Mouse (Mus musculus): ENCODE data around the gene Ahnak. TPM values are rescaled to one million over a fixed set of nuclear protein-coding genes. Genes with fewer than 3 reads are reported as not detected.
A peak's percentile ranks its signal among the peaks of the same experiment; 100 is the strongest.
"Not testable (repeated sequence)": the region's sequence is repeated elsewhere in the genome, so short reads cannot be mapped to it uniquely, and the experiment has no call there.

The Ahnak gene
- polyA plus RNA-seq, 1 experiment from 2014 or later = 2.7 TPM

- 72% methylated on average over 14 of the region's 14 CpGs for WGBS
- Histone ChIP-seq H3K4me2 (ENCODE audit: low read depth, low read length) (peak overlapping the region; percentile 30; the same call in 1 of the 2 replicates), H3K9ac (replicated peaks; ENCODE audit: low read depth, low read length) (no peak overlapping the region)
Observed at GRCm38 (mm10) chr19:9081311-9082190, 92.5 kb downstream of the Ahnak start.

GRCm38 (mm10) chr19:9082191-9083009 lies 93.3 kb downstream of the Ahnak start:
- no peaks in the 10 kb centered on the region for H3K27me3 ChIP-seq (ENCODE audit: control insufficient read depth, insufficient read depth, low read length)
- H3K36me3 ChIP-seq (ENCODE audit: control insufficient read depth, insufficient read depth, low read length) = no peaks in the 10 kb centered on the region
- no peaks in the 10 kb centered on the region for H3K9me3 ChIP-seq (ENCODE audit: control insufficient read depth, low read length)
- H3K4me1 ChIP-seq (ENCODE audit: control insufficient read depth, insufficient read depth, low read length) = no peaks in the 10 kb centered on the region
- H3K4me2 ChIP-seq (ENCODE audit: low read depth, low read length) = peak overlapping the region; percentile 30
- no peak overlapping the region for H3K4me3 ChIP-seq (ENCODE audit: low read depth, low read length)
- no peak overlapping the region; the same call in 1 of the 2 replicates for H3K9ac ChIP-seq (replicated peaks; ENCODE audit: low read depth, low read length)
- H3K27ac ChIP-seq (ENCODE audit: low read depth, low read length) = no peak overlapping the region
- WGBS = 11% methylated on average over 23 of the region's 23 CpGs
- peak; percentile 95 for ATAC-seq (ENCODE audit: low read depth)

More at GRCm38 (mm10) chr19:9081311-9082190, 92.5 kb downstream of the Ahnak start:
- no peaks in the 10 kb centered on the region for H3K4me1 ChIP-seq (ENCODE audit: control insufficient read depth, insufficient read depth, low read length)
- H3K27me3 ChIP-seq (ENCODE audit: control insufficient read depth, insufficient read depth, low read length) = no peaks in the 10 kb centered on the region
- peak; percentile 38; the same call in 1 of the 2 replicates for ATAC-seq (ENCODE audit: low read depth)
- H3K9me3 ChIP-seq (ENCODE audit: control insufficient read depth, low read length) = no peaks in the 10 kb centered on the region
- H3K4me3 ChIP-seq (ENCODE audit: low read depth, low read length) = no peak overlapping the region
- no peaks in the 10 kb centered on the region for H3K36me3 ChIP-seq (ENCODE audit: control insufficient read depth, insufficient read depth, low read length)
- H3K27ac ChIP-seq (ENCODE audit: low read depth, low read length) = no peak overlapping the region

- Histone ChIP-seq H3K4me2 (ENCODE audit: low read depth, low read length) (no peak overlapping the region), H3K27me3 (ENCODE audit: control insufficient read depth, insufficient read depth, low read length) (no peaks in the 10 kb centered on the region), H3K36me3 (ENCODE audit: control insufficient read depth, insufficient read depth, low read length) (no peaks in the 10 kb centered on the region), H3K4me3 (ENCODE audit: low read depth, low read length) (no peak overlapping the region), H3K9ac (replicated peaks; ENCODE audit: low read depth, low read length) (no peak overlapping the region; the same call in 1 of the 2 replicates), H3K9me3 (ENCODE audit: control insufficient read depth, low read length) (no peaks in the 10 kb centered on the region), H3K27ac (ENCODE audit: low read depth, low read length) (no peak overlapping the region), H3K4me1 (ENCODE audit: control insufficient read depth, insufficient read depth, low read length) (no peaks in the 10 kb centered on the region)
- WGBS = 63% methylated on average over 2 of the region's 2 CpGs
- peak; percentile 41; the same call in 1 of the 2 replicates for ATAC-seq (ENCODE audit: low read depth)
Observed at GRCm38 (mm10) chr19:9083010-9083355, 93.9 kb downstream of the Ahnak start.

GRCm38 (mm10) chr19:9083892-9084291 lies 94.8 kb downstream of the Ahnak start:
- H3K4me1 ChIP-seq (ENCODE audit: control insufficient read depth, insufficient read depth, low read length); H3K4me3 ChIP-seq (ENCODE audit: low read depth, low read length); H3K9ac ChIP-seq (replicated peaks; ENCODE audit: low read depth, low read length); H3K9me3 ChIP-seq (ENCODE audit: control insufficient read depth, low read length); H3K27ac ChIP-seq (ENCODE audit: low read depth, low read length); H3K27me3 ChIP-seq (ENCODE audit: control insufficient read depth, insufficient read depth, low read length); H3K36me3 ChIP-seq (ENCODE audit: control insufficient read depth, insufficient read depth, low read length); ATAC-seq (ENCODE audit: low read depth); H3K4me2 ChIP-seq (ENCODE audit: low read depth, low read length): not testable (repeated sequence)
- WGBS = 85% methylated on average over 2 of the region's 2 CpGs

GRCm38 (mm10) chr19:9087821-9088220 lies 98.7 kb downstream of the Ahnak start, which contains the start of gene Scgb1a1:
Gene Scgb1a1 (minus strand): TSS chr19:9087958.
- no peaks in the 10 kb centered on the region for H3K4me1 ChIP-seq (ENCODE audit: control insufficient read depth, insufficient read depth, low read length)
- WGBS = 86% methylated on average over 4 of the region's 4 CpGs
- ATAC-seq (ENCODE audit: low read depth) = no peak
- no peak within 1 kb of the TSS for H3K4me2 ChIP-seq (ENCODE audit: low read depth, low read length)
- no peak within 1 kb of the TSS for H3K4me3 ChIP-seq (ENCODE audit: low read depth, low read length)
- H3K9me3 ChIP-seq (ENCODE audit: control insufficient read depth, low read length) = no peaks in the 10 kb centered on the region
- H3K27ac ChIP-seq (ENCODE audit: low read depth, low read length) = no peak within 1 kb of the TSS
- H3K36me3 ChIP-seq (ENCODE audit: control insufficient read depth, insufficient read depth, low read length) = no peaks in the 10 kb centered on the region
- H3K27me3 ChIP-seq (ENCODE audit: control insufficient read depth, insufficient read depth, low read length) = no peaks in the 10 kb centered on the region
- no peak within 1 kb of the TSS for H3K9ac ChIP-seq (replicated peaks; ENCODE audit: low read depth, low read length)

- WGBS = 75% methylated on average over 4 of the region's 4 CpGs
- H3K4me2 ChIP-seq (ENCODE audit: low read depth, low read length) = no peak overlapping the region
- no peaks in the 10 kb centered on the region for H3K36me3 ChIP-seq (ENCODE audit: control insufficient read depth, insufficient read depth, low read length)
- H3K27ac ChIP-seq (ENCODE audit: low read depth, low read length) = no peak overlapping the region
- H3K9ac ChIP-seq (replicated peaks; ENCODE audit: low read depth, low read length) = no peak overlapping the region
- H3K27me3 ChIP-seq (ENCODE audit: control insufficient read depth, insufficient read depth, low read length) = no peaks in the 10 kb centered on the region
- H3K4me1 ChIP-seq (ENCODE audit: control insufficient read depth, insufficient read depth, low read length) = no peaks in the 10 kb centered on the region
- no peak overlapping the region for H3K4me3 ChIP-seq (ENCODE audit: low read depth, low read length)
- no peaks in the 10 kb centered on the region for H3K9me3 ChIP-seq (ENCODE audit: control insufficient read depth, low read length)
- no peak for ATAC-seq (ENCODE audit: low read depth)
Observed at GRCm38 (mm10) chr19:9090191-9090590, 101.1 kb downstream of the Ahnak start.

- WGBS = 53% methylated on average over 2 of the region's 2 CpGs
- ATAC-seq (ENCODE audit: low read depth) = no peak
- Histone ChIP-seq H3K4me3 (ENCODE audit: low read depth, low read length) (no peak overlapping the region), H3K27me3 (ENCODE audit: control insufficient read depth, insufficient read depth, low read length) (no peaks in the 10 kb centered on the region), H3K4me2 (ENCODE audit: low read depth, low read length) (no peak overlapping the region), H3K4me1 (ENCODE audit: control insufficient read depth, insufficient read depth, low read length) (no peaks in the 10 kb centered on the region), H3K9ac (replicated peaks; ENCODE audit: low read depth, low read length) (no peak overlapping the region), H3K27ac (ENCODE audit: low read depth, low read length) (no peak overlapping the region), H3K36me3 (ENCODE audit: control insufficient read depth, insufficient read depth, low read length) (no peaks in the 10 kb centered on the region), H3K9me3 (ENCODE audit: control insufficient read depth, low read length) (no peaks in the 10 kb centered on the region)
Observed at GRCm38 (mm10) chr19:9090709-9091108, 101.6 kb downstream of the Ahnak start.

GRCm38 (mm10) chr19:9095111-9095510 lies 106.0 kb downstream of the Ahnak start:
- Histone ChIP-seq H3K27ac (ENCODE audit: low read depth, low read length) (no peak overlapping the region), H3K4me1 (ENCODE audit: control insufficient read depth, insufficient read depth, low read length) (no peaks in the 10 kb centered on the region), H3K9ac (replicated peaks; ENCODE audit: low read depth, low read length) (no peak overlapping the region), H3K4me2 (ENCODE audit: low read depth, low read length) (no peak overlapping the region), H3K36me3 (ENCODE audit: control insufficient read depth, insufficient read depth, low read length) (no peaks in the 10 kb centered on the region), H3K27me3 (ENCODE audit: control insufficient read depth, insufficient read depth, low read length) (no peaks in the 10 kb centered on the region), H3K4me3 (ENCODE audit: low read depth, low read length) (no peak overlapping the region), H3K9me3 (ENCODE audit: control insufficient read depth, low read length) (no peaks in the 10 kb centered on the region)
- ATAC-seq (ENCODE audit: low read depth) = no peak
- WGBS = 75% methylated on average over 5 of the region's 5 CpGs

GRCm38 (mm10) chr19:9097441-9097840 lies 108.4 kb downstream of the Ahnak start:
- H3K4me1 ChIP-seq (ENCODE audit: control insufficient read depth, insufficient read depth, low read length) = no peaks in the 10 kb centered on the region
- no peak overlapping the region for H3K27ac ChIP-seq (ENCODE audit: low read depth, low read length)
- H3K36me3 ChIP-seq (ENCODE audit: control insufficient read depth, insufficient read depth, low read length) = no peaks in the 10 kb centered on the region
- no peak for ATAC-seq (ENCODE audit: low read depth)
- H3K27me3 ChIP-seq (ENCODE audit: control insufficient read depth, insufficient read depth, low read length) = no peaks in the 10 kb centered on the region
- no peak overlapping the region for H3K9ac ChIP-seq (replicated peaks; ENCODE audit: low read depth, low read length)
- no peaks in the 10 kb centered on the region for H3K9me3 ChIP-seq (ENCODE audit: control insufficient read depth, low read length)
- WGBS = 78% methylated on average over 13 of the region's 13 CpGs
- H3K4me3 ChIP-seq (ENCODE audit: low read depth, low read length) = no peak overlapping the region
- H3K4me2 ChIP-seq (ENCODE audit: low read depth, low read length) = no peak overlapping the region
